Mouse (Mus musculus) lung, postnatal 4 days (tissue): Measurements from ENCODE around the gene Mgrn1.

Experiments
- DNase-seq, 2 experiments: peaks; one replicate each; pipeline ENCODE4 v3.0.0; 2021

Mgrn1 gene

DNA sequence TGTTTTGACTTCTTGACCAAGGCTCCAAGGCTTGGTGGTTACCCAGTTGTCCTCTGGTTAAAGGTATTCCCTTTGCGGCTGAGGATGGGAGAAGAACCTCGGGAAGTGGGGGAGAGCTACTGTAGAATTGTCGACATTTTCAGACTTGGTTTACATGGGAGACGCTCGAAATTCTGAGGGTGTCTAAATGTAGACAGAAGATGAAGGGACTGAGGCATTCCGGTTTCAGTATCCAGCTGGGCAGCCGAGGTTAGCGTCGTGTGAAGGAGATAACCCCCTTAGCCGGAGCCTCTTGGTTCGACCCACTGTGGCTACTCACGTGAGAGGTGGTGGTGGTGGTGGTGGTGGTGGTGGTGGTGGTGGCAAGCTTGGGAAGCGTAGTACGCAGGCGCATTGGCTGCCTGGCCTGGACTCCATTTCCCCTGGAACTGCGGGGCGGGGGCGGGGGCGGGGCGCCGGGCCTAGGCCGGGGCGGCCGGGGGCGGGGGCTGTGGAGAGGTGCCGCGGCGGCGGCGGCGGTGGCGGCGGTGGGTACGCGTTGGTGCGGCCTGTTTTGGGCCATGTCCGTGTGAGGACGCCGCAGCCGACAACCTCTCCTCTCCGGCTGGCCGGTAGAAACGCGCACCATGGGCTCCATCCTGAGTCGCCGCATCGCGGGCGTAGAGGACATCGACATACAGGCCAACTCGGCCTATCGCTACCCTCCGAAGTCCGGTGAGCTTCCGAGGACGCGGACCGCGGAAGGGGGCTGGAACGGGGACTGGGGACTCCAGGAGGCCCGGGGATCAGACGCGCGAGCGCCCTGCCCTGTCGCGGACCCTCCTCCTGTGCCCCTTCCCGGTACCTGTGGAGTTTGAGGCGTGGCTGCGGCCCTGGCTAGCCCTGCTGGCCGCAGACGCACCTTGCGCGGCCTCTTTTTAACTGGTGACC, at the start of gene Mgrn1:
Gene Mgrn1, plus strand, starts transcription at position 490 of the 930 bp plus-strand sequence.
- peak; percentile 91 to 95 for DNase-seq

- no peak for DNase-seq
Measured at GRCm38 (mm10) chr16:4837631-4838030, 48.4 kb upstream of the Mgrn1 start.

DNA sequence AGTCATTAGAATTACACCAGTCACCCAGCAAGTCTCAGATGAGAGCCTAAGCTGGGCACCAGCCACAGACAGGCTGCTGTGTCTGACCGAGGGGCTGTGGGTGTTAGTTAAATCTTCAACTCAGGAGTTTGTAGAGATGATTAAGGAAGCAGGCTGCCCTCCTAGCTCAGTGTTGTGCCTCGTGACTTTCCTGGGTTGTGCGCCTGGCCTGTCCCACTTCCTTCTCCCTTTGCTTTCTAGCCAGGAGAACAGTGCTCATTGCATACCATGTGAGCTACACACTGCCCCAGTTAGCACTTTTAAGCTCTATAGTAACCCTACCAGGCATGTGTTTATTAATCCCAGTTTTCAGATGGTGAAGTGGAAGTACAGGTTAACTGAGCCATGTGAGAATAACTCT, 46.5 kb upstream of the Mgrn1 start:
- DNase-seq, result no peak

DNA sequence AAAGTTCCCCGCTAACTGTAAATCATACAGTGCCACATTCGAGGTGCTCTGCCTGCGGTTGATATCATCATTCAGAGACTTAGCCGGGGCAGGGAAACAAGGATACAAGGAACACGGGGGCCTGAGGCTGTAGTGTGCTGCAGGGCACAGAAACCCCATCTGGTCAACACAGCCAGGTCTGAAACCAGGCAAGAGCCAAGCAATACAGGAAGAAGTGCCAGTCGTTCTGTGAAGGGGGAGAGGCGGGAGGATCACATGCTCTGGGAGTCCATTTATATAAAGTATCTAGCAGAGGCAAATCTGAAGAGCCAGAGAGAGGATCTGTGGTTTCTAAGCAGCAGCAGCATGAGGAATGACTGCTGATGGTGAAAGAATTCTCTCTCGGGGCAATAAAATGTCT, 45.8 kb upstream of the Mgrn1 start:
- no peak for DNase-seq

DNA sequence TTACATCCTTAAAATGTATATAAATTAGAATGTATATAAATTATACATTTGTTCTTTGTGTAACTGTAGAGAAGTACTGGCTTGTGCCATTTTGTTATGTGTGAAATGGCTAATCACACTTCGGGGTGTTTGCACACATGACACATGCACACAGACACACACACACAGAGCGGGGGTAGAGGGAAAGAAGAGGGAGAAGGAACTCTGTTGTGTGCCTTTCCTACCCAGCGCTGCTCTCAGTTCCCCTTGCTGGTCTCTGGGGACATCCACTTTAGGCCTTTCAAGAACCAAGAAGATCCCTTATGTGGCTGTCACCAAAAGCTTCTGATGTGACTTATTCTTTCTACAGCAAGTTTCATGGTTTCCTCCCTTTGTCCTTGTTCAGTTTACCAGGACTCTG, 39.0 kb upstream of the Mgrn1 start:
- DNase-seq, result no peak

- DNase-seq, result no peak
Measured at GRCm38 (mm10) chr16:4848090-4848489, 38.0 kb upstream of the Mgrn1 start.

DNA sequence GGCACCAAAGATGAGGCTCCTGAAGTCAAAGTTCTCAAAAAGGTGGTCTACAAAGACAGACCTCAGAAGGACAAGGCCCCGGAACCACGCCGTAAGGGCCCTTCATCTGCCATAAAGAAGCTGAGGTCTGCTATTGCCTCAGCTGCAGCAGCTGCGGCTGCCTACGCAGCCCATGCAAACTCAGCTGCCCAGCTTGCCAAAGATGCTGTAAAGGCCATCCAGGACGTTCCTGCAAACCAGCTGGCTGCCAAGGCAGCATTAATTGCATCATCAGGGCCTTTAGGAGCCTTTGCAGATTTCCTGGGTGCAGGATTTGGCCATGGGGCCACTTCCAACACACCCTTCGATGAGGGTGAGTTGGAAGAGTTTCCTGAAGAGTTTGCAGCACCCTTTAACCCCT, 35.7 kb upstream of the Mgrn1 start:
- peak in 1 of 2 experiments; percentile 63 for DNase-seq

DNA sequence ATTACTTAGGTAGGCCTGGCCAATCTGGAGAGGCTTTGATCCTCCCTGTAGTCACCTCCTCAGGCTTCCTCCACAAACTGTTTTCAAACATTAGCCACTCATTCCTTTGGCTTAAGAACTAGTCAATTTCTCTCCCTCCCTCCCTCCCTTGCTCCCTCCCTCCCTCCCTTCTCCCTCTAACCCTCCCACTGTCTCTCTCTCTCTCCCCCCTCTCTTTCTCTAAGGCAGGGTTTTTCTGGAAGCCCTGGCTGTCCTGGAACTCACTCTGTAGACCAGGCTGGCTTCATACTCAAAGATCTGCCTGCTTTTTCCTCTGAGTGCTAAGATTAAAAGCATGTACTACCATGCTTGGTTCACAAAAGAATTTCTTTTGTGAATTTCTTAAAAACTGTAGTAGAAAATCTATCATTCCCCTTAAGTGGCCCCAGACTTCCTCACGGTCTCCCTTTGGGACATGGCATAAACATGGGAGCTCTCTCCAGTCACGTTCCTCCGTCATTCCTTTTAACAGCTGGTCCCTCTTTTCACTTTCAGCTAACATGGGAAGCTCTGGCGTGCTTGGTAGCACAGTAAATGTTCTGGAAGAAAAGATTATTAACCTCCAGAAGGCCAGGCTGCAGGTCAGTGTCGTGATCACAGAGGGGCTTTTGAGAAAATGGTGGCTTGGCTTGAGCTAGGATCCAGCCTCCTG, 35.0 kb upstream of the Mgrn1 start:
- no peak for DNase-seq

DNA sequence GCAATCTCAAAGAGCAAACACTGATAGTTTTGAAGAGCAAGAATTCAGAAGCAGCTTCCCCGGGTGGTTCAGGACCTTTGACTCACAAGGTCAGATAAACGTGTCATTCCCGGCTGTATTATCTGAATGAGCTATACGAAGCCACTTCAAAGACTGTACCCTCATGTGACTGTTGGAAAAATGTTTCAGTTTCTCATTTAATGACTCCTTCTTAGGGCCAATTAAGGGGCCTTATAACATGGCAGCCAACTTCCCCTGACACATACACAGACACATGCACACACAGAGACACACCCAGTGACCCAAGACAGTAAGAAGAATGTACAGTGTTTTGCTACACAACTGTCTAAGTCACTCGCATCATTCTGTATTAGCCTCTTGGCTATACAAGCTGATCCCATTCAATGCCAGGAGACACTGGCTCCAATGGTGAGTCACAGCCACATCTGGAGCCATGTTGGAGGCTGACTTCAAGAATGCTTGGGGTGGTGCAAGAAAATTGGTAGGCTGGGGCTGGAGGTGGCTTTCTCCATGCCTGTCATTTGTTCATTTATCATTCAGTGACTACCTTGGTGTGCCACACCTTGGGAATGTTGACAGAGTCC, 30.9 kb upstream of the Mgrn1 start:
- no peak for DNase-seq

- DNase-seq, result peak in 1 of 2 experiments; percentile 31
Measured at GRCm38 (mm10) chr16:4861392-4861791, 24.7 kb upstream of the Mgrn1 start.

- peak; percentile 89 to 93 for DNase-seq
Measured at GRCm38 (mm10) chr16:4862863-4863483, 23.1 kb upstream of the Mgrn1 start.

DNA sequence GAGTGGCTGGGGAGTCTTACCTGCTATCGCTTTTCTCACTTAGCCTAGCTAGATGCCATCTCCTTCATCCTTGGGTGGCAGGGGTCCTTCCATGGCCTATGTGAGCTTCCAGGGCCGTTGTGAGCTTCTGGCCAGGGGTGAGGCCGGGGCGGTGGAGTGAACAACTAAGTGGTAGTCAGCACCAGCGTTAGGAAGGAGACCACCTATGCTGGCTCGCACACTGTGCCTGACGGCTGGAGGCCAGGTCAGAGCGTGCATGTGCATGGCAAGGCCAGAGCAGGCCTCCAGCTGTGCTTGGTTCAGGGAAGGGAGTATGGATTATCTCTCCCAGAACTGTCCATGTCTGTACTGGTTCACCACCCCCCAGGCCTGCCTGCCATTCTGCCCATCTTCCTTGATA, 22.3 kb upstream of the Mgrn1 start:
- no peak for DNase-seq

GRCm38 (mm10) chr16:4866101-4866695, 19.9 kb upstream of the Mgrn1 start:
- no peak for DNase-seq

DNA sequence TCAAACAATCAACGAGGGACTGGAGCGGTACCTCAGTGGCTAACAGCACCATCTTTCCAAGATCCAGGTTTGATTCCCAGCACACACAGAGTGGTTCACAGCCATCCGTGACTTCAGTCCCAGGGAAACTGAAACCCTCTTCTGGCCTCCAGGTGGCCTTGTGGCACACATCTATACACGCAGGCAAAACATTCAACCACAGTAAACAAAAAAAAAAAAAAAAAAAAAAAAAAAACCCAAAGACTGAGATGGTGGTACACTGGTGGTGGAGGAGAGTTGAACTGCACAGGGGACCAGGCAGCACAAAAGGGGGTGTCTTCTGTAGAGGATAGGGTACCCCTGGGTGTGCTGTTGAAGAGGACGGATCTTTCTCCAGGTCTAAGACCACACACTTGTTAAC, 15.6 kb upstream of the Mgrn1 start:
- no peak for DNase-seq

DNA sequence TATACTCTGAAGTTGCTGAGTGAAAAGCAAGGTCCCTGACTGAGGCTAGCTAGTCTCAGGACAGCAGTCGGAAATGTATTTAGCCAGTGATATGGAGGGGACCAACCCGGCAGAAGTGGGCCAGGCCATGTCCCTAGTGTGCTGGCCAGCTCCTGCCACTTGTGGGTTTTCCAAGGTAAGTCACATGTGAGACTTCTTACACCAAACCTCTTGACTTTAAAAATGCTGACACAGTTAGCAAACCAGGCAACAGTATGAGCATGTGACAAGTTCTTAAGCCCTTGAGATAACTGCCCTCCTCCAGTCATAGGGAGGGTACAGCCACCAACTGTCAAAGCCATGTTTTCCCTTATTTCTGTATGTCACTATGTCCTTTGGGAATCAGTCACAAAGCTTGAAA, 14.1 kb upstream of the Mgrn1 start:
- DNase-seq, result peak; percentile 46 to 76

DNA sequence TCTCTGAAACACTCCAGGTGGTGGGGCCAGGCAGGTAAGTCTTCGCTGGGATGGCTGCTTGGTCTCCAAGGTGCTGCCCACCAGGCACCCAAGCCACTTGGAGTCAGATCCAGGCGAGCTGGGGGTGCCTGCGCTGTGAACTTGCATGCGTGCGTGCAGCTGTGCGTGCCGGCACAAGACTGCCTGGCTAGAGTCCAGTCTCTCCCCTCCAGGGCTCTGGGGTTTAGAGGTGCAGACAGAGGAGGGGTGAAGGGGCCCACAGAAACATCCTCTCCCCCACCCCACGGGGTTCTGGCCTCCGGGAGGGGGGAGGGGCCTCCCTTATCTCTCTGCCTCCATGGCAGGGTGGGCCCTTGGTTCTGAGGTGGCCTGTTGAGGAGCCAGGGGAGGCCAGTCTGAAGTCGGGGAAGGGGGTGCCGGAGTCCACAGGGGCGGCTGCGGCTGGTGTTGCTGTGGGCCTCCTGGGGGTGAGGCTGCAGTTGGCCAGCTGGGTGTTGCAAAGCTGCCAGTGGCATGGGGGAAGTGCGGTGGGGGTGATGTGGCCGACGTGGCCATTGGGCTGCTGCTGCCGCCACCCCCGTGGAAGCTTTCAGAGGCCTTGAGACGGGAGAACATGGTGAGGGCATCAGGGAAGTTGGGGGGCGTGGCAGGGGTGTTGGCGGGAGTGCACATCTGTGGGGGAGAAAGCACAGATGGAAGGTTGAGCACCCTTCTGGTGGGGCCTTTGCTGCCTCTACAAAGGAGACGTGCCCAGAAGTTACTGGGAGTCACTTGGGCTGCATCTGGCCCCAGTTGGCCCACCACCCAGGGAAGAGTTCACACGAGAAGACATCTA, 10.6 kb upstream of the Mgrn1 start:
- DNase-seq, result peak in 1 of 2 experiments; percentile 68

- DNase-seq, result peak; percentile 84 to 90
Measured at GRCm38 (mm10) chr16:4876033-4876680, 9.9 kb upstream of the Mgrn1 start.

GRCm38 (mm10) chr16:4877195-4877594, 8.9 kb upstream of the Mgrn1 start:
- DNase-seq, result peak; percentile 30 to 39

DNA sequence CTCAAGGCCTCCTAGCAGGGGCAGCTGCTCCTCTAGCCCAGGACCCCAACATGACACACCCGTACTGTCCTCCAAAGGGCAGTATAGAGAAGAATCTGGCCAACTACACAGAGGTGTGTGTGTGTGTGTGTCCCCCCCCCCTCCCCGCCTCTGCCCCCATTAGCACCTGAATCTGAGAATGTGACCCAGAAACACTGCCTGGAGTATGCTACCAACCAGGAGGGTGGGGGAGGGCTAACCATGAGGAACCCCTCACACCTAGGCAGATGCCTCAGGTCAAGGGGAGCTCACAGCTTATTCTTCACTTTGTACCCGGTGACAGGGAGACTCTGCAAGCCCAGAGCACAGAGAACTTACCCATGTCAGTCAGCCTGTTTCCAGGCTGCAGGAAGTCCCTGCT, 8.3 kb upstream of the Mgrn1 start:
- no peak for DNase-seq

DNA sequence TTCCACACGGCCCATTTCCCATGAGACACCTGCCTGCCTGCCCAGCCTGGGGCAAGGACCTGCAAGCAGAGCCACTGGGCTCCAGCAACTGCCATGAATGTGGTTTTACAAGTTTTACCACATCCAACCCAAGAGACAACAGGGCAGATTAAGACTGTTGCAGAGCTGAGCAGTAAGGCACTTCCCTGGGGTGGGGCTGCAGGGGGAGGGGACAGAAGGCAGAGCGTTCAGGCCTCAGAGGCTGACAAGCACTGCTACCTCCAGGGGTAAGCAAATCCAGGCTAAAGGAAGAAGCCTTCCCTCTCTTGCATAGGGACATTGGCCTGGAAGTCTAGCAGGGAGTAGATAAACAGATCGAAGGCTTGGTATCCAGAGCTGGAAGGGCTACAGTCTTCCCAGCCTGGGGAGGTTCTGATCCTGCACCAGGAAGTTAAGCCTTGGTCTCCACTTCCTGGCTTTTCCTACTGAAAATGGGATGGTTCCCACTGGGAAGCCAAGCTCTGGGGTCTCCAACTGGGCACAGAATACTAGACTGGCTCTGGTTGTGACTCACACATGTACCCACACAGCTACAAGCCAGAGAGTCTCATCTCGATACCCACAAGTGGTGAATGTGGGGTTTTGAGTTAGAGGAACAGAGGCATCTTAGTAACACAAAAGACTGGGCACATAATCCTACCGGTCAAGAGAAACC, 7.7 kb upstream of the Mgrn1 start:
- DNase-seq, result peak; percentile 61 to 75
